Mouse (Mus musculus) heart, embryonic 13.5 days (tissue): Measurements from ENCODE around the gene Alkbh1. TPM values are rescaled to one million over a fixed set of nuclear protein-coding genes. Genes with fewer than 3 reads are reported as not detected.
A peak's percentile ranks its signal among the peaks of the same experiment; 100 is the strongest.

Experiments
- ATAC-seq: fragments of 200-750 bp; cut with Nextera tagmentation; 2 replicates; pipeline ENCODE4 v1.8.0; 2017; ENCODE audit warnings: moderate TSS enrichment; ENCODE audit not compliant: insufficient number of reproducible peaks, low FRiP score, low TSS enrichment; ENCODE audit errors: extremely low read depth
- H3K27ac ChIP-seq: fragments of 300-500 bp; sonication (generic); replicated peaks from 2 replicates; pipeline ENCODE4 v1.5.1; 2015; ENCODE audit warnings: moderate library complexity, mild to moderate bottlenecking, inconsistent platforms
- H3K27me3 ChIP-seq: fragments of 300-500 bp; sonication (generic); replicated peaks from 2 replicates; pipeline ENCODE4 v1.6.1; 2015; ENCODE audit warnings: mild to moderate bottlenecking, inconsistent platforms
- H3K36me3 ChIP-seq: fragments of 300-500 bp; sonication (generic); 2 replicates; pipeline ENCODE4 v1.6.1; 2015; ENCODE audit warnings: mild to moderate bottlenecking, inconsistent platforms
- H3K4me1 ChIP-seq: fragments of 300-500 bp; sonication (generic); 2 replicates; pipeline ENCODE4 v1.6.1; 2015; ENCODE audit warnings: inconsistent platforms
- H3K4me2 ChIP-seq: fragments of 300-500 bp; sonication (generic); 2 replicates; pipeline ENCODE4 v1.6.1; 2015; ENCODE audit warnings: inconsistent platforms, mild to moderate bottlenecking, moderate library complexity
- H3K4me3 ChIP-seq: fragments of 300-500 bp; sonication (generic); 2 replicates; pipeline ENCODE4 v1.5.1; 2015; ENCODE audit warnings: moderate library complexity, mild to moderate bottlenecking, inconsistent platforms
- H3K9ac ChIP-seq: fragments of 300-500 bp; sonication (generic); 2 replicates; pipeline ENCODE4 v1.6.1; 2015; ENCODE audit warnings: inconsistent platforms, mild to moderate bottlenecking, moderate library complexity
- H3K9me3 ChIP-seq: fragments of 300-500 bp; sonication (generic); 2 replicates; pipeline ENCODE4 v1.6.1; 2016; ENCODE audit warnings: inconsistent platforms
- WGBS: fragments of 180-500 bp; shearing (Covaris S2); methylation state at CpG from one replicate; pipeline ENCODE4 v1.1.7; 2015; ENCODE audit warnings: mixed read lengths; 5-methylcytosine and 5-hydroxymethylcytosine counted together
- polyA plus RNA-seq: library from polyadenylated mRNA; unstranded; fragments of >200 nt; fragmentation: Nextera tagmentation; extraction: Ambion mirVana; gene quantifications from 2 replicates; pipeline ENCODE4 v1.2.1, GENCODE M21; 2015

The Alkbh1 gene
- polyA plus RNA-seq, 1 experiment from 2014 or later, result 34.2 TPM

GRCm38 (mm10) chr12:87443115-87443699, 610 bp downstream of the Alkbh1 start:
- Histone ChIP-seq H3K9me3 (no peaks in the 10 kb centered on the region), H3K9ac (peak overlapping the region; percentile 95), H3K36me3 (peaks cover 57% of the 10 kb centered on the region), H3K27ac (peak overlapping the region; percentile 86), H3K27me3 (no peaks in the 10 kb centered on the region), H3K4me3 (peak overlapping the region; percentile 90), H3K4me2 (peak overlapping the region; percentile 91), H3K4me1 (peaks cover 24% of the 10 kb centered on the region)
- WGBS, result under 1% methylated on average over 33 of the region's 33 CpGs
- ATAC-seq, result peak; percentile 63

GRCm38 (mm10) chr12:87442177-87443114, 1.4 kb downstream of the Alkbh1 start:
- 23% methylated on average over 12 of the region's 12 CpGs for WGBS
- peaks cover 57% of the 10 kb centered on the region for H3K36me3 ChIP-seq

GRCm38 (mm10) chr12:87428885-87429284, 14.9 kb downstream of the Alkbh1 start:
- no peak overlapping the region for H3K4me3 ChIP-seq
- ATAC-seq, result no peak
- H3K36me3 ChIP-seq, result peaks cover 98% of the 10 kb centered on the region
- WGBS, result 81% methylated on average over 8 of the region's 8 CpGs
- H3K4me2 ChIP-seq, result no peak overlapping the region
- H3K9ac ChIP-seq, result no peak overlapping the region
- H3K4me1 ChIP-seq, result no peaks in the 10 kb centered on the region
- no peak overlapping the region for H3K27ac ChIP-seq
- no peaks in the 10 kb centered on the region for H3K9me3 ChIP-seq
- no peaks in the 10 kb centered on the region for H3K27me3 ChIP-seq

More at GRCm38 (mm10) chr12:87442177-87443114, 1.4 kb downstream of the Alkbh1 start:
- peak overlapping the region; percentile 91 for H3K4me2 ChIP-seq
- no peak for ATAC-seq
- no peaks in the 10 kb centered on the region for H3K27me3 ChIP-seq
- peak overlapping the region; percentile 95 for H3K9ac ChIP-seq
- H3K27ac ChIP-seq, result peak overlapping the region; percentile 86
- H3K4me3 ChIP-seq, result peak overlapping the region; percentile 90
- H3K4me1 ChIP-seq, result peaks cover 24% of the 10 kb centered on the region
- no peaks in the 10 kb centered on the region for H3K9me3 ChIP-seq

- WGBS, result 90% methylated on average over 2 of the region's 2 CpGs
- Histone ChIP-seq H3K4me3 (no peak overlapping the region), H3K36me3 (peaks cover 98% of the 10 kb centered on the region), H3K9me3 (no peaks in the 10 kb centered on the region), H3K9ac (no peak overlapping the region), H3K4me2 (no peak overlapping the region), H3K27ac (no peak overlapping the region), H3K4me1 (no peaks in the 10 kb centered on the region), H3K27me3 (no peaks in the 10 kb centered on the region)
- no peak for ATAC-seq
Measured at GRCm38 (mm10) chr12:87428295-87428694, 15.5 kb downstream of the Alkbh1 start.

GRCm38 (mm10) chr12:87426354-87427031, 17.3 kb downstream of the Alkbh1 start:
- WGBS, result 88% methylated on average over 5 of the region's 5 CpGs
- Histone ChIP-seq H3K36me3 (peaks cover 91% of the 10 kb centered on the region), H3K4me1 (no peaks in the 10 kb centered on the region), H3K27ac (no peak overlapping the region), H3K4me2 (no peak overlapping the region), H3K9ac (no peak overlapping the region), H3K27me3 (no peaks in the 10 kb centered on the region), H3K4me3 (no peak overlapping the region), H3K9me3 (no peaks in the 10 kb centered on the region)
- ATAC-seq, result no peak

DNA sequence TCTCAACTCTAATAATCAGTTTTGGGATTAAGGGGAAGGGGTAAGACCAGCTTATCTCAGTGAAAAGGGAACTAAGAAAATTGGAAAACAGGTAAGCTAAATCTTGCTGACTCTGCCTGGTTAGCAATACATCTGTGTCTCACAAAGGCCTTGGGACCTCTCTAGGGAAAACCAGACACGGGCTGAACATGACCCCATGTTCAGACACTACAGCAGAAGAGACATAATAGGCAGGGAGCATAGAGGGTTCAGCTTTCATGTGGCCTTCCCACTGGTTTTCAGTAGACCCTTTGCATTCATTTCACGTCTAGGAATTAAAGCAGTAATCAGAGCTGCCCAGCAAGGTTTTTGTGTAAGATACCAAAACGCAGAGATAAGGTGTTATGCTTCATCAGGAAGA, 19.3 kb downstream of the Alkbh1 start:
- no peak overlapping the region for H3K27ac ChIP-seq
- H3K9me3 ChIP-seq, result no peaks in the 10 kb centered on the region
- H3K4me2 ChIP-seq, result no peak overlapping the region
- H3K9ac ChIP-seq, result no peak overlapping the region
- ATAC-seq, result no peak
- WGBS, result 36% methylated on average over 3 of the region's 3 CpGs
- H3K4me1 ChIP-seq, result peaks cover 3% of the 10 kb centered on the region; the same call in 1 of the 2 replicates
- no peaks in the 10 kb centered on the region for H3K27me3 ChIP-seq
- peaks cover 71% of the 10 kb centered on the region for H3K36me3 ChIP-seq
- H3K4me3 ChIP-seq, result no peak overlapping the region

GRCm38 (mm10) chr12:87423700-87424099, 20.1 kb downstream of the Alkbh1 start:
- ATAC-seq, result no peak
- Histone ChIP-seq H3K4me3 (no peak overlapping the region), H3K9me3 (no peaks in the 10 kb centered on the region), H3K36me3 (peaks cover 63% of the 10 kb centered on the region), H3K9ac (no peak overlapping the region), H3K4me2 (no peak overlapping the region), H3K27ac (no peak overlapping the region), H3K27me3 (no peaks in the 10 kb centered on the region), H3K4me1 (peaks cover 3% of the 10 kb centered on the region; the same call in 1 of the 2 replicates)
- 41% methylated on average over 1 of the region's 1 CpGs for WGBS

DNA sequence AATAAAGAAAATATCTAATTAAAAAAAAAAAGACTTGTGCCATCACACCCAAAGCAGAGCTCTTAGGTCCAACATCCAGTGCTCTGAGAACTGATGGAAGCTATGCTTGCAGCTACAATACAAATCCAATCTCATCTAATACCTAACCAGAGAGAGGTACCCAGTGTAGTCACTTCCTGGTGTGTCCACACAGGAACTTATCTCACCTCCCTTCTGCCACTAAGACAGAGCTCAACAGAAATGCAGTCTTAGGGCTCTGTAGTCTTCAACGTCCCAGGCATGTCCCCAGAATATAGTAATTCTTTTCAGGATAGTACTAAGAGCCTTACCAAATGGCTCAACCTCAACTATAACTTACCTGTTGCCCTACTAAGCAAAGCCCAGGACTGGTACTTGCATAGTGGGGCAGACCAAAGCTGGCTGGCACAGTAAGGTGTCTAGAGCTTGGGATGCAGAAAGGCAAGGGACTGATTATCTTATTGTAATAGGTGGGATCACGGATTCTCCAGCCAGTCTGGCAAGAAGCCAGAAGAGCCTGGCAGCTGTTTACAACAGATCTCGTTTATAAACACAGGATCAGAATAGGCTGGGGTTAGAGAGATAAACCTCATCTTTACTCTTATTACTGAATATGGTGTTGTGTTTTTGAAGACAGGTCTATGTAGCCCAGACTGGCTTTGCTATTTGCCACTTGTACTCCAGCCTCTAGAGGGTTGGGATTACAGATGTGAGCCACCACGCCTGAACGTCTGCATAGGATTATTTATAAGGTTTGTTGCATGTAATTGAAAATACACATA, 21.9 kb downstream of the Alkbh1 start:
- no peak overlapping the region for H3K27ac ChIP-seq
- H3K36me3 ChIP-seq, result peaks cover 45% of the 10 kb centered on the region

GRCm38 (mm10) chr12:87419974-87420485, 23.8 kb downstream of the Alkbh1 start:
- no peak overlapping the region for H3K4me2 ChIP-seq
- H3K9me3 ChIP-seq, result no peaks in the 10 kb centered on the region
- H3K4me3 ChIP-seq, result no peak overlapping the region
- H3K36me3 ChIP-seq, result peaks cover 27% of the 10 kb centered on the region
- H3K4me1 ChIP-seq, result peaks cover 3% of the 10 kb centered on the region; the same call in 1 of the 2 replicates
- no peak overlapping the region for H3K9ac ChIP-seq
- H3K27ac ChIP-seq, result no peak overlapping the region
- ATAC-seq, result no peak
- no peaks in the 10 kb centered on the region for H3K27me3 ChIP-seq
- 63% methylated on average over 12 of the region's 12 CpGs for WGBS

More for the DNA sequence above, 21.9 kb downstream of the Alkbh1 start:
- Histone ChIP-seq H3K4me1 (peaks cover 3% of the 10 kb centered on the region; the same call in 1 of the 2 replicates), H3K9me3 (no peaks in the 10 kb centered on the region), H3K27me3 (no peaks in the 10 kb centered on the region), H3K9ac (no peak overlapping the region), H3K4me2 (no peak overlapping the region), H3K4me3 (no peak overlapping the region)
- 67% methylated on average over 5 of the region's 5 CpGs for WGBS
- ATAC-seq, result no peak

DNA sequence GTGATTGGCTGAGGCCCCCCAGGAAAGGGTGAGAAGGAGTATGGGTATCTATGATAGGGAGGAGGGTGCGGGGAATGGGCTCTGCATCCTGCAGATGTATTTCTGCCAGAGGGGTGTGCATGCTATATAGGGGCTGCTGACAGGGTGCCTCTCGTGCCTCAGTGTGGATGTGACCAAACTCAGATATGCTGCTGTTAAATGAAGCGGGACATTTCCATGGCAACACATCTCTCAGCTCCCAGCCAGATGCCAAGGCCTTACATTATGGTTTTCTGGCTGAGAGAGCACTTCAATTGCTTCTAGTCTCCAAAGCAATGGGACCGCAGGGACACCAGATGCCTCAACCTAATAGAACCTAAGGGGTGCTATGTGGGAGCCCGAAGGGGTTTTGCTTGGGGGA, 24.9 kb downstream of the Alkbh1 start:
- ATAC-seq, result no peak
- Histone ChIP-seq H3K36me3 (peaks cover 17% of the 10 kb centered on the region), H3K27ac (no peak overlapping the region), H3K4me1 (peaks cover 3% of the 10 kb centered on the region; the same call in 1 of the 2 replicates), H3K27me3 (no peaks in the 10 kb centered on the region), H3K9me3 (no peaks in the 10 kb centered on the region), H3K4me3 (no peak overlapping the region), H3K9ac (no peak overlapping the region), H3K4me2 (no peak overlapping the region)
- 73% methylated on average over 5 of the region's 5 CpGs for WGBS
